Mouse (Mus musculus): Measurements from ENCODE around the gene Amotl1. TPM values are rescaled to one million over a fixed set of nuclear protein-coding genes. Genes with fewer than 3 reads are reported as not detected.

Gene Amotl1
- polyA plus RNA-seq, 1 experiment from 2014 or later: 17.9 TPM

DNA sequence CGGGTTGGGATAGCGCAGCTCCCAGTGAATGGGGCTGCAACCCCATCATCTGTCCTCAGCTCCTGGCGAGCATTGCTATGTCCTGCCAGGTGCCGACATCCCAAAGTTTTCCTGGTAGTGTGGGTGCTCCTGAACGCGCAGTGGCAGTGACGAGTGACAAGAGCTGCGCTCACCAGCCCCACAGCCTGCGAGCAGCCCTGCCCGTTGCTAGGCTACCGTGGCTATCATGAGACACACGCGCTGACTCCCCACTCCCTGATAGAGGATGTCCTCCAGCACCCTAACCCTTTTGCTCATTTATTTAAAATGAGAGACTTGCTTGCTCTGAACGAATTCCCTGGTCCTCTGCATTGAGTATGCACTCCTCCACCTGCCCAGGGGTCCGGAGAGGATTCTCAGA is 10.7 kb downstream of the Amotl1 start:
- peaks cover 5% of the 10 kb centered on the region for H3K4me1 ChIP-seq (replicated peaks; ENCODE audit: control insufficient read depth, insufficient read depth, low read length)
- peaks cover 2% of the 10 kb centered on the region; the same call in 1 of the 2 replicates for H3K27me3 ChIP-seq (ENCODE audit: control insufficient read depth, insufficient read depth, low read length)
- H3K9me3 ChIP-seq (ENCODE audit: control insufficient read depth, low read length): no peaks in the 10 kb centered on the region
- H3K4me2 ChIP-seq (replicated peaks; ENCODE audit: low read depth, low read length): no peak overlapping the region; the same call in 1 of the 2 replicates
- DNase-seq (ENCODE audit: low spot score) (peak; percentile 51), ATAC-seq (ENCODE audit: low FRiP score) (peak; percentile 66)
- no peak overlapping the region for H3K4me3 ChIP-seq (ENCODE audit: low read depth, low read length)
- H3K9ac ChIP-seq (ENCODE audit: low read depth, low read length): no peak overlapping the region
- WGBS: 17% methylated on average over 15 of the region's 15 CpGs
- H3K36me3 ChIP-seq (ENCODE audit: control insufficient read depth, insufficient read depth, low read length): no peaks in the 10 kb centered on the region
- H3K27ac ChIP-seq (ENCODE audit: low read depth, low read length): no peak overlapping the region

DNA sequence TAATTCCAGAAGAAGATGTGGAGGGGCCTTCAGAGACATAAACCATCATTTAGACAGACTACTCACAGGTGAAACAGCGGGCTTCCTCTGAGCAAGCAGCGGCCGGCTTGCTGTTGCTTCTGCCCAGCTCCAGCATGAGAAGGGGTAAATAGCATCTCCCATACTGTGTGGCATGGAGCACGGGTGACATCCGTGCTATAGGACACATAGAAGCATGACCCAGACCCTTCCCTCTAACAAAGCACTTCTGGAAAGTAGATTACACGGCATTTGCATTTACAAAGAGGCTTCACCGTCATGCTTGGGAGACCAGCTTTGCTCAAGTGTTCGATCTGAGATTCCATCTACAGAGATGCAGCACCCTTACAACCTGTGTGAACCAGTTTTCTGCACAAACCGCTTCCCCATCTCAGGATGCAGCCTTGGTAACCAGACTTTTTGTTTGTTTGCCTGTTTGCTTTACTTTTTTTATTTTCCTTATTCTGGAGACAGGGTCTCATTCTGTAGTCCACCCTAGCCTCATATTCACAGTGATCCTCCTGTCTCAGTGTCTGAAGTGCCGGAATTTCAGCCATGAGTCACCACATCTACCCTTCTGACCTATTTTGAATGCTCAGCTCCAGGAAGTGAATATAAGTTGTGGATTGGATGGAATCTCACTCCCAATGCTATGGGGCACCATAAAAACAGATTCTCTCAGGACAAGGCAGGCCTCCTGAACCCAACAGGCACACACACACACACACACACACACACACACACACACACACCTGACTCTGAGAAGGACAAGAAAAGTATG is 12.3 kb downstream of the Amotl1 start:
- peaks cover 2% of the 10 kb centered on the region; the same call in 1 of the 2 replicates for H3K27me3 ChIP-seq (ENCODE audit: control insufficient read depth, insufficient read depth, low read length)
- ATAC-seq (ENCODE audit: low FRiP score) (peak; percentile 54; the same call in 1 of the 2 replicates), DNase-seq (ENCODE audit: low spot score) (peak; percentile 28)
- peaks cover 5% of the 10 kb centered on the region for H3K4me1 ChIP-seq (replicated peaks; ENCODE audit: control insufficient read depth, insufficient read depth, low read length)
- no peak overlapping the region for H3K27ac ChIP-seq (ENCODE audit: low read depth, low read length)
- no peaks in the 10 kb centered on the region for H3K9me3 ChIP-seq (ENCODE audit: control insufficient read depth, low read length)
- no peaks in the 10 kb centered on the region for H3K36me3 ChIP-seq (ENCODE audit: control insufficient read depth, insufficient read depth, low read length)
- no peak overlapping the region for H3K4me3 ChIP-seq (ENCODE audit: low read depth, low read length)
- no peak overlapping the region; the same call in 1 of the 2 replicates for H3K9ac ChIP-seq (ENCODE audit: low read depth, low read length)
- 41% methylated on average over 10 of the region's 10 CpGs for WGBS
- H3K4me2 ChIP-seq (replicated peaks; ENCODE audit: low read depth, low read length): no peak overlapping the region

DNA sequence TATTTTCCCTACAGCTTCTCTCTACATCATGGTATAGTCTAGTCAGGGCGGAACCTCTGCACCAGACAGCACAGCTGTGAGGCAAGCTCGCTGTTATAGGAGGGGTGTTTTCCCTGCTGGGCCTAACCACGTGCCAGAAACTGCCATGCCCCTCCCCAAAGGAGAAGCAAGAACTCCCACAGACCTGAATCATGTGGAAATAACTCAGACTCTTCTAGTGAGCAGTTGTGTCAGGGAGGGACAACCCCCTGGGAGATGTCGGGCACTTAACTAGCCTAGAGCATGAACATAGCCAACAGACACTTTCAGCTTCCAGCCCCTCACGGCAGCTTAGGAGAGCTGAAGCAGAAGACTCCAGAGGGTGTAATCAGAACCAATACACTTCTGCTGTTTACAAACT is 13.1 kb downstream of the Amotl1 start:
- Histone ChIP-seq H3K27ac (ENCODE audit: low read depth, low read length) (no peak overlapping the region), H3K36me3 (ENCODE audit: control insufficient read depth, insufficient read depth, low read length) (no peaks in the 10 kb centered on the region), H3K4me2 (replicated peaks; ENCODE audit: low read depth, low read length) (no peak overlapping the region), H3K4me1 (replicated peaks; ENCODE audit: control insufficient read depth, insufficient read depth, low read length) (peaks cover 5% of the 10 kb centered on the region), H3K27me3 (ENCODE audit: control insufficient read depth, insufficient read depth, low read length) (peaks cover 2% of the 10 kb centered on the region; the same call in 1 of the 2 replicates), H3K4me3 (ENCODE audit: low read depth, low read length) (no peak overlapping the region), H3K9me3 (ENCODE audit: control insufficient read depth, low read length) (no peaks in the 10 kb centered on the region), H3K9ac (ENCODE audit: low read depth, low read length) (no peak overlapping the region)
- no peak for DNase-seq (ENCODE audit: low spot score)
- peak; percentile 23; the same call in 1 of the 2 replicates for ATAC-seq (ENCODE audit: low FRiP score)
- 33% methylated on average over 5 of the region's 5 CpGs for WGBS

DNA sequence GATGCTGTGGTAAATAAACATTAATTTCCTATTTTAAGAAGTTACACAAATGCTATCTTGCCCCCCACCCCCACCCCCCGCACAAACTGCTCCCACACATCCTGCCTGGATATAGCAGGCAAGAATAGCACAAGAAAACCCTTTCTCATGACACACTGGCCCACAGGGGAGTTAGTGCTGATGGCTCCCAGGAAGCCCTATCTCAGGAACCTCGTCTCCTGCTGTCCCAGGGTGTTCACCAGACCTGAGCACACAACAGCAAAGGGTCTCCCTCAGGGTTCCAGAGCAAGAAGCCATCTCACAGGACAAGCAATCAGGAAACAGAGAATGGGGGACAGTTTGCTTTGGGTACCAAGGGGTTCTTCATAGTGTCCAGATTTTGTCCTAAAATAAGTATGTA is 17.3 kb downstream of the Amotl1 start:
- no peak overlapping the region for H3K27ac ChIP-seq (ENCODE audit: low read depth, low read length)
- DNase-seq (ENCODE audit: low spot score): no peak
- H3K4me2 ChIP-seq (replicated peaks; ENCODE audit: low read depth, low read length): no peak overlapping the region
- no peak overlapping the region for H3K4me3 ChIP-seq (ENCODE audit: low read depth, low read length)
- no peak overlapping the region for H3K9ac ChIP-seq (ENCODE audit: low read depth, low read length)
- H3K27me3 ChIP-seq (ENCODE audit: control insufficient read depth, insufficient read depth, low read length): no peaks in the 10 kb centered on the region
- no peaks in the 10 kb centered on the region for H3K36me3 ChIP-seq (ENCODE audit: control insufficient read depth, insufficient read depth, low read length)
- no peaks in the 10 kb centered on the region for H3K9me3 ChIP-seq (ENCODE audit: control insufficient read depth, low read length)
- no peak for ATAC-seq (ENCODE audit: low FRiP score)
- H3K4me1 ChIP-seq (replicated peaks; ENCODE audit: control insufficient read depth, insufficient read depth, low read length): no peaks in the 10 kb centered on the region; the same call in 1 of the 2 replicates
- 73% methylated on average over 2 of the region's 2 CpGs for WGBS

DNA sequence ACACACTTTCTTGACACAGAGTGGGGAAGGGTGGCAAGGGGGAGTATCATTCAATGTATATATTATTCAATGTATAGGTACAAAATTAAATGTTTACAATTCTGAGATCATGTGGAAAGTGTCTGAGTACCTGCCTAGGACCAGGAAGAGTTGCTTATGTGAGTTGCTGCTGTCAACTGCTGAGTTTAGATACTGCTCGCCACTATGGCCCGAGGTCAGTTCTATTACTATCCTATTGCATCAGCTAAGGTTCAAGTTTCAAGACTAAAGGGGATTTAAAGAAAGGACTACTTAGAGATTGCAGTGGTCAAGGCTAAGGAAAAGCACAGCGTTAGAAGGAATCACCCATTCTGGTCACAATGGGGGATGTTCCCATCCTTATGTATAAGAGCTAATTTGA is 18.9 kb downstream of the Amotl1 start:
- H3K4me3 ChIP-seq (ENCODE audit: low read depth, low read length): no peak overlapping the region
- 85% methylated on average over 3 of the region's 3 CpGs for WGBS
- no peaks in the 10 kb centered on the region for H3K36me3 ChIP-seq (ENCODE audit: control insufficient read depth, insufficient read depth, low read length)
- no peak overlapping the region for H3K9ac ChIP-seq (ENCODE audit: low read depth, low read length)
- no peaks in the 10 kb centered on the region for H3K4me1 ChIP-seq (replicated peaks; ENCODE audit: control insufficient read depth, insufficient read depth, low read length)
- H3K27ac ChIP-seq (ENCODE audit: low read depth, low read length): no peak overlapping the region
- H3K9me3 ChIP-seq (ENCODE audit: control insufficient read depth, low read length): no peaks in the 10 kb centered on the region
- no peak overlapping the region for H3K4me2 ChIP-seq (replicated peaks; ENCODE audit: low read depth, low read length)
- H3K27me3 ChIP-seq (ENCODE audit: control insufficient read depth, insufficient read depth, low read length): no peaks in the 10 kb centered on the region
- DNase-seq (ENCODE audit: low spot score) (no peak), ATAC-seq (ENCODE audit: low FRiP score) (no peak)

DNA sequence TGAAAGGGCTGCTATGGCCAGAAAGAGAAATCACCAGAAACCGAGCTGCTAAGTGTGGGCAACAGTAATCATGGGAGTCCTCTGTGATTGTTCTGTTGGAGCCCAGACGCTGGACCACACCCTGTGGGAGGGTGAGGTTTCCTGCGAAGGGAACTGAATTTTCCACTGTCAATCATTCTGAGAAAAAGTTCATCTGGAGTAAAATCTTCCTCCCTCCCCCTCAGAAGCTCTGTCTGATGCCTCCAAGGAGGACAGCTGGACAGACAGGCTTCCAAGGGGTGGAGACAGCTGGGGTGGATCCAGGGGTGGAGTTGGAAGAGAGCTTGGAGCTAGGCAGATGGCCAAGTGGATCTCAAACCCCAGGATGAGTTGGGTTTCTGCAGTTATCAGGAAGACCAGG is 19.8 kb downstream of the Amotl1 start:
- Histone ChIP-seq H3K4me3 (ENCODE audit: low read depth, low read length) (no peak overlapping the region), H3K9ac (ENCODE audit: low read depth, low read length) (no peak overlapping the region), H3K4me1 (replicated peaks; ENCODE audit: control insufficient read depth, insufficient read depth, low read length) (no peaks in the 10 kb centered on the region), H3K27ac (ENCODE audit: low read depth, low read length) (no peak overlapping the region), H3K27me3 (ENCODE audit: control insufficient read depth, insufficient read depth, low read length) (no peaks in the 10 kb centered on the region), H3K4me2 (replicated peaks; ENCODE audit: low read depth, low read length) (no peak overlapping the region), H3K36me3 (ENCODE audit: control insufficient read depth, insufficient read depth, low read length) (no peaks in the 10 kb centered on the region), H3K9me3 (ENCODE audit: control insufficient read depth, low read length) (no peaks in the 10 kb centered on the region)
- 62% methylated on average over 3 of the region's 3 CpGs for WGBS
- DNase-seq (ENCODE audit: low spot score) (no peak), ATAC-seq (ENCODE audit: low FRiP score) (no peak)

DNA sequence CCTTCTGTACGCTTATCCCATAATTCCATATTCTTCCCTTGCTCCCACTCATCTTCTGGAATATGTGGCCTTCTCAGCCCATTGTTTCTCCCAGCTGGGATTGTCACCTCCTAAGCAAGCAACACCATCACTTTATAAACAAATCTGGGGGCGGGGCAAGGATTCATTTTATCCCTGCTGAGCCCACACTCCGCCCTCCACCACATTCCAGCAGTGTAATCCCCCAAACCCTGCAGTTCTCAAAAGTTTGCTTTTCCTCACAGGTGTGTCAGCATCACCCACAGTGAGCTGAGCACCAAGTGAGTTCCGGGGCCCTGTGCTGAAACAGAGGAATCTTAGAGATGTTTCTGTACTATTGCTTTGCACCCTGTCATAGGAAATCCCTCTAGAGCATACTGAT is 20.9 kb downstream of the Amotl1 start:
- 70% methylated on average over 4 of the region's 4 CpGs for WGBS
- H3K36me3 ChIP-seq (ENCODE audit: control insufficient read depth, insufficient read depth, low read length): no peaks in the 10 kb centered on the region
- no peak overlapping the region for H3K27ac ChIP-seq (ENCODE audit: low read depth, low read length)
- H3K4me2 ChIP-seq (replicated peaks; ENCODE audit: low read depth, low read length): no peak overlapping the region
- H3K4me1 ChIP-seq (replicated peaks; ENCODE audit: control insufficient read depth, insufficient read depth, low read length): no peaks in the 10 kb centered on the region
- no peak for DNase-seq (ENCODE audit: low spot score)
- ATAC-seq (ENCODE audit: low FRiP score): no peak
- no peak overlapping the region for H3K4me3 ChIP-seq (ENCODE audit: low read depth, low read length)
- no peaks in the 10 kb centered on the region for H3K9me3 ChIP-seq (ENCODE audit: control insufficient read depth, low read length)
- no peak overlapping the region for H3K9ac ChIP-seq (ENCODE audit: low read depth, low read length)
- H3K27me3 ChIP-seq (ENCODE audit: control insufficient read depth, insufficient read depth, low read length): no peaks in the 10 kb centered on the region

DNA sequence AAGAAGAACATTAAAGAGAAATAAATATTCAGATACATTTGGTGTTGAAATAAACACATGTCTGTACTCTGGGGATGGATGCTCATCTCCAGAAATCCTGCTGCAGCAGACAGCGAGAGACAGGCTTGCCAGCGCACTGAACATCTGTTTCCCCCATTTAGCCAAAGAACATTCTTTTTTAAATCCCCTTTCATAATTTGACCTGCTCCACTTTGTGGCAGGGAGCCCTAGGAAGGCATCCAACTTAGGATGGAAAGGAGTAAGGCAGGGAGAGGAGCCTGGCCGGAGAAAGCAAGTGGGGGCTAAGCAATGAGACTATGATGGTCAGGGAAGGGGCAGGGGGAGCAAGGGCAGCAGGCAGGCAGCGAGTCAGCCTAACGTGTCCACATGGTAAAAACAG is 21.6 kb downstream of the Amotl1 start:
- Histone ChIP-seq H3K27me3 (ENCODE audit: control insufficient read depth, insufficient read depth, low read length) (no peaks in the 10 kb centered on the region), H3K27ac (ENCODE audit: low read depth, low read length) (no peak overlapping the region), H3K4me3 (ENCODE audit: low read depth, low read length) (no peak overlapping the region), H3K9me3 (ENCODE audit: control insufficient read depth, low read length) (no peaks in the 10 kb centered on the region), H3K4me2 (replicated peaks; ENCODE audit: low read depth, low read length) (no peak overlapping the region), H3K36me3 (ENCODE audit: control insufficient read depth, insufficient read depth, low read length) (no peaks in the 10 kb centered on the region), H3K9ac (ENCODE audit: low read depth, low read length) (no peak overlapping the region), H3K4me1 (replicated peaks; ENCODE audit: control insufficient read depth, insufficient read depth, low read length) (no peaks in the 10 kb centered on the region)
- no peak for DNase-seq (ENCODE audit: low spot score)
- WGBS: 55% methylated on average over 5 of the region's 5 CpGs
- no peak for ATAC-seq (ENCODE audit: low FRiP score)

DNA sequence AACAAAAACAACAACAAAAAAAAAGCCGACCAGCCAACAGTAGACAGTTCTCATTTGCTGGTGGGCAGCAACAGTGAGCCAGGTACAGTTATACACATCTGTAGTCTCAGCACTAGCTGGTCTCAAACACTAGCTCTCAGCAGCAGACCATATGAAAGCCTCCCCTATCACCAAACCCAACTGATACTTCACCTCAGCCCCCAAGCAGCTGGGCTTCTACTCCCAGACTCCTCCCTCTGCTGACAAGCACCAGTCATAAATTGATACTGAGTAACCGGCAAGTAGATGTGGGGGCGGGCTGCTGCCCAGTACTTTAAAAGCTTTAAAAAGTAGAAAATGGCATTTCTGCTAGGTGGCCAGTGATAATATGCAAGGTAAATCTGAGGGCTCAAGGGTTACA is 22.0 kb downstream of the Amotl1 start:
- H3K4me3 ChIP-seq (ENCODE audit: low read depth, low read length): no peak overlapping the region
- 75% methylated on average over 3 of the region's 3 CpGs for WGBS
- H3K9me3 ChIP-seq (ENCODE audit: control insufficient read depth, low read length): no peaks in the 10 kb centered on the region
- no peak overlapping the region for H3K27ac ChIP-seq (ENCODE audit: low read depth, low read length)
- DNase-seq (ENCODE audit: low spot score) (no peak), ATAC-seq (ENCODE audit: low FRiP score) (no peak)
- H3K4me2 ChIP-seq (replicated peaks; ENCODE audit: low read depth, low read length): no peak overlapping the region
- H3K4me1 ChIP-seq (replicated peaks; ENCODE audit: control insufficient read depth, insufficient read depth, low read length): no peaks in the 10 kb centered on the region
- no peak overlapping the region for H3K9ac ChIP-seq (ENCODE audit: low read depth, low read length)
- no peaks in the 10 kb centered on the region for H3K27me3 ChIP-seq (ENCODE audit: control insufficient read depth, insufficient read depth, low read length)
- H3K36me3 ChIP-seq (ENCODE audit: control insufficient read depth, insufficient read depth, low read length): no peaks in the 10 kb centered on the region
